In the genomic region with DNA sequence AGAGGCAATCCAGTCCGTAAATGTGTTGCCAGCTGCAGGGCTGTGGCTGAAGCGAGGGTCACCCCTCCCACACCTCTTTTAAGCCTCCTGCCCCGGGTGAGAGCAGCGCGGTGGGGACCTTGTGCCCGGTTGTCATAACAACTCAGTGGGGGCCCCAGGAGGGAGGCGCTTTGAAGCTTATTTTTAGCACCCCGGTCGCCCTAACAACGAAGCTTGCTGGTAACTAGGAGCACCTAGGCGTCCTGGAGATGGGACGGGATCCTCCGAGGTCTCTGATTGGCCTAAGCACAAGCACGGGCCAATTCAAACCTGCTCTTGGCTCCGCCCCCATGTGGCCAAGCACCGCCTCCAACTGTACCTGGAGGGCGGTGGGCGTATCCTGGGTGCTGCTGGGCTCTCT, we compare ENCODE assay signal across 9 mouse cellular contexts. TPM values are rescaled to one million over a fixed set of nuclear protein-coding genes. Genes with fewer than 3 reads are reported as not detected.
DNase-seq lines count a peak whose midpoint lies in the region; ATAC-seq and TF ChIP-seq lines count a peak whose summit lies in the region.
"Had no signal": no experiment of that assay in that cellular context is flagged by ENCODE, and none has a peak within 500 bp of the region (broad histone marks: within the 10 kb centered on the region; RNA-seq: fewer than 3 reads in every experiment).

No protein-coding gene starts in this region.

- H3K9ac ChIP-seq in midbrain, embryonic 15.5 days = no peak overlapping the region

- H3K4me3 ChIP-seq in thymus, adult 2 months (ENCODE audit: control insufficient read depth, insufficient read depth, low read length) = no peak overlapping the region
- peak overlapping the region; percentile 10; the same call in 1 of the 2 replicates for H3K4me3 ChIP-seq in midbrain, embryonic 15.5 days
- H3K4me3 ChIP-seq: megakaryocyte, embryonic 14.5 days had no signal

- H3K27me3 ChIP-seq in thymus, adult 2 months (ENCODE audit: control insufficient read depth, insufficient read depth, low read length) = no peaks in the 10 kb centered on the region; the same call in 1 of the 2 replicates
- H3K27me3 ChIP-seq in midbrain, embryonic 15.5 days (replicated peaks) = 0 out of 2 replicates have a peak, but pooled peaks cover 5% of the 10 kb centered on the region

- no peaks in the 10 kb centered on the region for H3K9me3 ChIP-seq in midbrain, embryonic 15.5 days

- peak overlapping the region; percentile 41 for H3K4me2 ChIP-seq in midbrain, embryonic 15.5 days

- ATAC-seq in midbrain, embryonic 15.5 days (replicated peaks) = peak; percentile 78
- ATAC-seq in CD4-positive, CD25-positive, alpha-beta regulatory T cell, adult 4 months = no peak

- DNase-seq in adrenal gland, postnatal 10 days = peak; percentile 41
- DNase-seq in adrenal gland, adult 8-10 months = no peak
- peak; percentile 16 for DNase-seq in thymus, adult 2 months
- no peak for DNase-seq in thymus, adult 18-20 months
- peak; percentile 81 for DNase-seq in layer of hippocampus, adult 9-11 months
- DNase-seq in thymus, postnatal 14 days = peak; percentile 59

- WGBS in thymus, adult 2 months = 10% methylated on average over 18 of the region's 18 CpGs
- WGBS in midbrain, embryonic 15.5 days = 2% methylated on average over 18 of the region's 18 CpGs

- no peaks in the 10 kb centered on the region for H3K36me3 ChIP-seq in thymus, adult 2 months (ENCODE audit: control insufficient read depth, insufficient read depth, low read length)
- H3K36me3 ChIP-seq in midbrain, embryonic 15.5 days (replicated peaks) = no peaks in the 10 kb centered on the region

- H3K4me1 ChIP-seq in thymus, adult 2 months (replicated peaks; ENCODE audit: control insufficient read depth, insufficient read depth, low read length) = peaks cover 16% of the 10 kb centered on the region
- peaks cover 38% of the 10 kb centered on the region for H3K4me1 ChIP-seq in midbrain, embryonic 15.5 days
- H3K4me1 ChIP-seq: megakaryocyte, embryonic 14.5 days had no signal

- TF ChIP-seq POLR2A in thymus, adult 2 months (IDR thresholded peaks at IDR 0.05; ENCODE audit: control insufficient read depth, extremely low read depth, insufficient read depth, low read length, poor library complexity) = no peak

- no peak overlapping the region for H3K27ac ChIP-seq in thymus, adult 2 months (ENCODE audit: control insufficient read depth, insufficient read depth, low read length)
- peak overlapping the region; percentile 47 for H3K27ac ChIP-seq in midbrain, embryonic 15.5 days

- no peak for TF ChIP-seq CTCF in thymus, adult 2 months (IDR thresholded peaks at IDR 0.05; ENCODE audit: borderline replicate concordance, control insufficient read depth, extremely low read depth, insufficient read depth, low read length, poor library complexity)

RNA-seq across cellular contexts. Expression of a gene that starts 19.6 kb away (rescaled TPM):
- 10 to 100 TPM in 1 of 2 experiments, 1 to 10 TPM in 1; 9.4 to 11.9 TPM for total RNA-seq in adrenal gland, postnatal 10 days (2021)
- total RNA-seq in adrenal gland, adult 8-10 months (2022) = 10 to 100 TPM in 3 of 4 experiments, 1 to 10 TPM in 1; 9.9 to 13.7 (median 11.9) TPM
- 0.06 and 0.12 TPM in 2 replicates for polyA plus RNA-seq in thymus, adult 2 months (2012; rRNA removed)
- 53.0 and 60.5 TPM in 2 replicates for polyA plus RNA-seq in midbrain, embryonic 15.5 days (2015; fragmentation: Nextera tagmentation; extraction: Ambion mirVana)
- polyA plus RNA-seq in CD4-positive, CD25-positive, alpha-beta regulatory T cell, adult 4 months (2017; shearing (Covaris generic)) = not detected

RNA-seq across cellular contexts. Expression of a gene that starts 32.2 kb away (rescaled TPM):
- 10 to 100 TPM; 72.1 to 81.4 TPM for total RNA-seq in adrenal gland, postnatal 10 days (2021)
- total RNA-seq in adrenal gland, adult 8-10 months (2022) = 100 to 1,000 TPM in 3 of 4 experiments, 10 to 100 TPM in 1; 77.7 to 149 (median 123) TPM
- 7.7 and 7.8 TPM in 2 replicates for polyA plus RNA-seq in thymus, adult 2 months (2012; rRNA removed)
- 0.28 and 0.34 TPM in 2 replicates for polyA plus RNA-seq in midbrain, embryonic 15.5 days (2015; fragmentation: Nextera tagmentation; extraction: Ambion mirVana)
- 10 to 100 TPM; 16.7 to 26.0 TPM for polyA plus RNA-seq in CD4-positive, CD25-positive, alpha-beta regulatory T cell, adult 4 months (2017; shearing (Covaris generic))

RNA-seq across cellular contexts. Expression of a gene that starts 35.4 kb away (rescaled TPM):
- total RNA-seq in adrenal gland, postnatal 10 days (2021) = not detected
- under 1 TPM in 2 of 4 experiments, not detected in 2; 0.13 to 0.17 TPM for total RNA-seq in adrenal gland, adult 8-10 months (2022)
- 0.27 and 0.51 TPM in 2 replicates for polyA plus RNA-seq in thymus, adult 2 months (2012; rRNA removed)
- polyA plus RNA-seq in midbrain, embryonic 15.5 days (2015; fragmentation: Nextera tagmentation; extraction: Ambion mirVana) = 0.13 TPM in 1 of 2 replicates, not detected in the other
- polyA plus RNA-seq in CD4-positive, CD25-positive, alpha-beta regulatory T cell, adult 4 months (2017; shearing (Covaris generic)) = not detected

Comparison
In these comparisons a context has a peak if more than half of its experiments do, and no peak if none do; other contexts are left out.
1. DNase-seq: peak in adrenal gland, postnatal 10 days (single experiment), thymus, adult 2 months (single experiment), layer of hippocampus, adult 9-11 months (single experiment) and thymus, postnatal 14 days (single experiment); none in adrenal gland, adult 8-10 months (single experiment) and thymus, adult 18-20 months (0 of 2).
2. RNA of a gene that starts 19.6 kb away (polyA plus RNA-seq): 53.0 to 60.5 TPM in midbrain, embryonic 15.5 days; 0.06 to 0.12 TPM in thymus, adult 2 months and not detected in CD4-positive, CD25-positive, alpha-beta regulatory T cell, adult 4 months; every median in the first group is over 10 times any median in the second.